Mouse (Mus musculus): ENCODE measurements around the gene Srrt. TPM values are rescaled to one million over a fixed set of nuclear protein-coding genes. Genes with fewer than 3 reads are reported as not detected.
A peak's percentile ranks its signal among the peaks of the same experiment; 100 is the strongest.

The Srrt gene
- polyA plus RNA-seq, 1 experiment, result 109 TPM

DNA sequence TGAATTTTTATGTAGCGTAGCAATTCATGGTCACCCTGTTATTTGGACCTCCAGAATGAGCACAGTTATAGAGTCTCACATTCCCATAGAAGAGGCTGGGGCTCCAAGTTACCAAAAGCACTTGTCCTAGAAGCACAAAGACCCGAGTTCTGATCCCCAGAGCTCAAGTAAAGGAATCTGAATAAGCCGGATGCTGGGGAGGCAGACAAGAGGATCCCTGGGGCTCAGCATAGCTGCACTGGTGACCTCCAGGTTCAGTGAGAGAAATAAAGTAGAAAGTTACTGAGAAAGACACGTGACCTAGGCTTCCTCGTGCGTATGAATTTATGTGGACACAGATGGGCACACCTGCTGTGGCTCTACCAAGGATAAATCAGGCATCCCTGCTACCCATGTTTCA is 27.6 kb upstream of the Srrt start:
- Histone ChIP-seq H3K27ac (ENCODE audit: insufficient read depth, low read depth, low read length) (no peak overlapping the region), H3K4me3 (ENCODE audit: low read depth, low read length) (no peak overlapping the region), H3K4me1 (ENCODE audit: control insufficient read depth, insufficient read depth, insufficient read length, low read length) (peaks cover 18% of the 10 kb centered on the region), H3K36me3 (ENCODE audit: control insufficient read depth, insufficient read depth, low read length) (no peaks in the 10 kb centered on the region), H3K27me3 (ENCODE audit: control insufficient read depth, insufficient read depth, low read length) (no peaks in the 10 kb centered on the region)
- WGBS, result 50% methylated on average over 6 of the region's 6 CpGs
- TF ChIP-seq POLR2A (IDR thresholded peaks at IDR 0.05; ENCODE audit: low read depth, low read length), result no peak
- no peak for TF ChIP-seq CTCF (IDR thresholded peaks at IDR 0.05; ENCODE audit: extremely low read depth, insufficient read length, insufficient replicate concordance, low read depth, low read length)

DNA sequence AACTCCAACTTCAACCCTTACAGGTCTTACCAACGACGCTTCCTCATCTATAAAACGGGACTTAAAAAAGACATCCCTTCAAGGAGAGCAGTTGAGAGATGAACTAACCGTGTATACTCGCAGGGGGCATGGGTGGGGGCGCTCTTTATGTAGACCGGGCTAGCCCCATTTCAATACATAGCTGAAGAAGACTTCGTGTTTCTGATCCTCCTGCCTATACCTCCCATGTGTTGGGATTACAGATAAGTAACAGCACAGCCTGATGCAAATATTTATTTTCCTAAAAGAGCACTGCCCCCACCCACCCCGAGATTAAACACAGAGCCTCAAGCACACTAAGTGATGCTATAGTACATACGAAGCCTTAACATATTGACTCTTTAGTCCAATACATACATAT is 26.8 kb upstream of the Srrt start:
- H3K27me3 ChIP-seq (ENCODE audit: control insufficient read depth, insufficient read depth, low read length), result no peaks in the 10 kb centered on the region
- WGBS, result 19% methylated on average over 10 of the region's 10 CpGs
- no peak for TF ChIP-seq CTCF (IDR thresholded peaks at IDR 0.05; ENCODE audit: extremely low read depth, insufficient read length, insufficient replicate concordance, low read depth, low read length)
- TF ChIP-seq POLR2A (IDR thresholded peaks at IDR 0.05; ENCODE audit: low read depth, low read length), result no peak
- no peak overlapping the region for H3K27ac ChIP-seq (ENCODE audit: insufficient read depth, low read depth, low read length)
- peak overlapping the region; percentile 94; the same call in 1 of the 2 replicates for H3K4me3 ChIP-seq (ENCODE audit: low read depth, low read length)
- peaks cover 17% of the 10 kb centered on the region for H3K4me1 ChIP-seq (ENCODE audit: control insufficient read depth, insufficient read depth, insufficient read length, low read length)
- no peaks in the 10 kb centered on the region for H3K36me3 ChIP-seq (ENCODE audit: control insufficient read depth, insufficient read depth, low read length)

DNA sequence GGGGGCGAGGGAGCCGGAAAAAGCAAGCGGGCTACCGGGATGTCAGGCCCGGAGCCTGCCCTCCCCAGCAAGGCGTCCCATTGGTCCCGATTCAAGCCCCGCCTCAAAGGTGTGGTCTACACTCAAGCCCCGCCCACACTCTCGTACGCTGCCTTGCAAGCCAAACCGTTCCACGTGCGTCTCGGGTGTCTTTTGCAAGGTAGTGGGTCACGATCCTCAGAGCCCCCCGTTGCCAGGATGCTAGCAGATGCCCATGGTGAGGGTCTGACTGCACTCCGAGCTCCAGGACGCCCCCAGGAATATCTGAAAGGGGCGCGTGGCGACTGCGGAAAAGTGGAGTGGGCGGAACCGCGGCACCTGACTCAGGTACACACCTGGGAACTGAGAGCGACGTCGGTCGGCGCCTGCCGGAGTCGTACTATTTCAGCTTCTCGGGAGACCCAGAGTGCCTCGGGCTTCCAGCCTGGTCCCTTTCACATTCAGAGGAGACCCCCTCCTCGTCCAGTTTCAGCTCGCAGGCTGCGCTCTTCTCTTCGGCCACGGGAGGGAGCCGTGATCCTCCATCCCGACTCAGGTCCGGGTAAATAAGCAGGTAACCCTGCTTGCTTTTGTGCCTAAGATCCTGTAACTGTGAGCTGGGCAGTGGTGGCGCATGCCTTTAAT is 26.2 kb upstream of the Srrt start, which contains the start of gene Slc12a9:
Gene Slc12a9 (minus strand): TSS at position 86 of the 663 bp plus-strand sequence.
- Histone ChIP-seq H3K27ac (ENCODE audit: insufficient read depth, low read depth, low read length) (no peak within 1 kb of the TSS), H3K36me3 (ENCODE audit: control insufficient read depth, insufficient read depth, low read length) (no peaks in the 10 kb centered on the region), H3K4me3 (ENCODE audit: low read depth, low read length) (peak within 1 kb of the TSS; percentile 94), H3K27me3 (ENCODE audit: control insufficient read depth, insufficient read depth, low read length) (no peaks in the 10 kb centered on the region), H3K4me1 (ENCODE audit: control insufficient read depth, insufficient read depth, insufficient read length, low read length) (peaks cover 12% of the 10 kb centered on the region; the same call in 1 of the 2 replicates)
- TF ChIP-seq CTCF (IDR thresholded peaks at IDR 0.05; ENCODE audit: extremely low read depth, insufficient read length, insufficient replicate concordance, low read depth, low read length) (peak; percentile 72), POLR2A (IDR thresholded peaks at IDR 0.05; ENCODE audit: low read depth, low read length) (peak; percentile 37)
- WGBS, result under 1% methylated on average over 44 of the region's 44 CpGs

DNA sequence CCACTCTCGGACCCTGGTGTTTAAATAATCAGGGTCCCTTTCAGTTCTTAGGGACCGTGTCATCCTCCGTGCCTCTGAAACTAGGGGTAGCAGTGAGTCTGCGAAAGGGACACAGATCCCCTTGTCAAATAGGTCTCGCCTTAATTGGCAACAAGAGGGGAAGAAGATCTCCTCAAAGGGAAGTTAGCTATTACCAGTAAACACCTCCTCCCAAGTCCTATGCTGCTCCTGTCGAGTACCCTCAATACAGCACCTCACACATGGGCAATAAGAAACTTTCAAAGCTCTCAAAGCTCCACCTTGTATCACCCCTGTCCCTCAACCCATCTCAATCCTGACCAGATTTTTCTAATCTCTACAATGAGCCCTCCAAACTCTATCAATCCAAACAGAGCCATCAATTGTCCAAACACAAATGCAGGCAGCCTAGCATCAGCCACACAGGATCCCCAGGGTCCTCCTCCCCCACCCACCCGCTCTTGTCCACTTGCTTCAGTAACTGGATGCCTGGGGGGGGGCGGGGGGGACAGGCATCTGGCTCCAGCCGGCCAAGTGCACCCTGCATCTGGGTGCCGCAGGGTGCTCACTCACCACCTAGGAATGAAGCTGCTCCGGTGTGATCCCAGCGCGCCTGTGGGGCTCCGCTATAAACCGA is 25.5 kb upstream of the Srrt start:
- H3K27me3 ChIP-seq (ENCODE audit: control insufficient read depth, insufficient read depth, low read length), result no peaks in the 10 kb centered on the region
- peaks cover 12% of the 10 kb centered on the region; the same call in 1 of the 2 replicates for H3K4me1 ChIP-seq (ENCODE audit: control insufficient read depth, insufficient read depth, insufficient read length, low read length)
- no peak overlapping the region for H3K27ac ChIP-seq (ENCODE audit: insufficient read depth, low read depth, low read length)
- 17% methylated on average over 15 of the region's 15 CpGs for WGBS
- no peaks in the 10 kb centered on the region for H3K36me3 ChIP-seq (ENCODE audit: control insufficient read depth, insufficient read depth, low read length)
- TF ChIP-seq POLR2A (IDR thresholded peaks at IDR 0.05; ENCODE audit: low read depth, low read length) (no peak), CTCF (IDR thresholded peaks at IDR 0.05; ENCODE audit: extremely low read depth, insufficient read length, insufficient replicate concordance, low read depth, low read length) (no peak)
- peak overlapping the region; percentile 94 for H3K4me3 ChIP-seq (ENCODE audit: low read depth, low read length)

DNA sequence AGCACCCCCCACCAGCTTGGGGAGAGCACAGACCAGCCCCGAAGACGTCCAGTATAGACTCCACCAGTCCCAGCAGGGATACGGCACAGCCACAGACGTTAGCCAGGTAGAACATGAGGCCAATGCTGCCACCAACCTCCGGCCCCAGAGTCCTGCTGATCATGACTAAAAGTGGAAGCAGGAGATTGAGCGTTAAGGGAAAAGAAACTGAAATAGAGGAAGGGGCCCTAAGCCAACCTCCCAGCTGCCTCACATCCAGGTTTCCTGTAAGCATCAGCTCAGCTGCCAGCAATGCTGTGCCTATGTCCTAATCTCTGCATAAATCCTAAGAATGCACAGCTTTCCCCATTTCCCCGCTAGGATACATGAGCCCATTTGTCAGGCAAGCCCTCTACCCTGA is 23.4 kb upstream of the Srrt start:
- Histone ChIP-seq H3K27me3 (ENCODE audit: control insufficient read depth, insufficient read depth, low read length) (no peaks in the 10 kb centered on the region), H3K36me3 (ENCODE audit: control insufficient read depth, insufficient read depth, low read length) (no peaks in the 10 kb centered on the region; the same call in 1 of the 2 replicates), H3K27ac (ENCODE audit: insufficient read depth, low read depth, low read length) (no peak overlapping the region), H3K4me1 (ENCODE audit: control insufficient read depth, insufficient read depth, insufficient read length, low read length) (no peaks in the 10 kb centered on the region; the same call in 1 of the 2 replicates), H3K4me3 (ENCODE audit: low read depth, low read length) (no peak overlapping the region)
- TF ChIP-seq CTCF (IDR thresholded peaks at IDR 0.05; ENCODE audit: extremely low read depth, insufficient read length, insufficient replicate concordance, low read depth, low read length) (no peak), POLR2A (IDR thresholded peaks at IDR 0.05; ENCODE audit: low read depth, low read length) (no peak)
- 84% methylated on average over 7 of the region's 7 CpGs for WGBS

DNA sequence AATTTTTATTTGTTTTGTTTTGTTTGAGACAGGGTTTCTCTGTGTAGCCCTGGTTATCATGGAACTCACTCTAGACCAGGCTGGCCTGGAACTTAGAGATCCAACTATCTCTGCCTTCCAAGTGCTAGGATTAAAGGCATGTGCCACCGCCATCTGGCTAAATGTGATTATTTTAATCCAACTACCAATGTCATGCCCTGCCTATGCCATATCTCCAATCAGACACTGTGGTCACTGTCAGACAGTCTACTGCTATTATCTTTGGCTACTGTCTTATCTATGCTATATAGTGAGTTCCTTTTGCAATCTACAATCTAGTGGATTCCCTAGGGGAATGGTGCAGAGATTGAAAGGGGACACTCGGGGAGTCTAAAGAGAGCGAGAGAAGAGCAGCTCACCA is 13.5 kb upstream of the Srrt start:
- peaks cover 7% of the 10 kb centered on the region for H3K36me3 ChIP-seq (ENCODE audit: control insufficient read depth, insufficient read depth, low read length)
- H3K4me3 ChIP-seq (ENCODE audit: low read depth, low read length), result no peak overlapping the region
- TF ChIP-seq POLR2A (IDR thresholded peaks at IDR 0.05; ENCODE audit: low read depth, low read length) (no peak), CTCF (IDR thresholded peaks at IDR 0.05; ENCODE audit: extremely low read depth, insufficient read length, insufficient replicate concordance, low read depth, low read length) (no peak)
- H3K27ac ChIP-seq (ENCODE audit: insufficient read depth, low read depth, low read length), result no peak overlapping the region
- no peaks in the 10 kb centered on the region for H3K27me3 ChIP-seq (ENCODE audit: control insufficient read depth, insufficient read depth, low read length)
- peaks cover 10% of the 10 kb centered on the region for H3K4me1 ChIP-seq (ENCODE audit: control insufficient read depth, insufficient read depth, insufficient read length, low read length)
- WGBS, result 96% methylated on average over 3 of the region's 3 CpGs

DNA sequence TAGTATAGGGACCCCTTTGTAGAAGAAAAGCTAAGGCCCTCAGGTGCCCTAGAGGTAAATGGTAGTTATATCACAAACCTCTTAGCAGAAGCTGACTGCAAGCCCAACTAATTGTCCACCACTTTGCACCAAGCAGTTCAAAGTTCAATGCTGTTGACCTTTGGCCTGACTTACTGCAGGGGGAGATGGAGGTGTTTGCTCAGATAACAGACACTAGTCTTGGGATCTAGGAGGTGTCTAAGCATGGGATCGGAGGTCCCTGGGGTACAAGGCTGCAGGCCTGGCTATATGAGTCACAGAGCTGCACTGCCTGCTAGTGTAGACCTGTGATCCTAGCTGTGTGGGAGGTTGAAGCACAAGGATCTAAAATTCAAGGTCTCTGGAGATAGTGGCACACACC is 11.1 kb upstream of the Srrt start:
- Histone ChIP-seq H3K4me3 (ENCODE audit: low read depth, low read length) (no peak overlapping the region), H3K27ac (ENCODE audit: insufficient read depth, low read depth, low read length) (no peak overlapping the region), H3K4me1 (ENCODE audit: control insufficient read depth, insufficient read depth, insufficient read length, low read length) (peaks cover 28% of the 10 kb centered on the region), H3K36me3 (ENCODE audit: control insufficient read depth, insufficient read depth, low read length) (no peaks in the 10 kb centered on the region; the same call in 1 of the 2 replicates), H3K27me3 (ENCODE audit: control insufficient read depth, insufficient read depth, low read length) (no peaks in the 10 kb centered on the region)
- WGBS, result 42% methylated on average over 1 of the region's 1 CpGs
- TF ChIP-seq POLR2A (IDR thresholded peaks at IDR 0.05; ENCODE audit: low read depth, low read length) (no peak), CTCF (IDR thresholded peaks at IDR 0.05; ENCODE audit: extremely low read depth, insufficient read length, insufficient replicate concordance, low read depth, low read length) (no peak)
